Mouse (Mus musculus) thymus, postnatal 4 days (tissue): ENCODE results near the gene Gmds.

Experiments
- DNase-seq: peaks from one replicate; pipeline ENCODE4 v3.0.0; 2021

Gmds gene

DNA sequence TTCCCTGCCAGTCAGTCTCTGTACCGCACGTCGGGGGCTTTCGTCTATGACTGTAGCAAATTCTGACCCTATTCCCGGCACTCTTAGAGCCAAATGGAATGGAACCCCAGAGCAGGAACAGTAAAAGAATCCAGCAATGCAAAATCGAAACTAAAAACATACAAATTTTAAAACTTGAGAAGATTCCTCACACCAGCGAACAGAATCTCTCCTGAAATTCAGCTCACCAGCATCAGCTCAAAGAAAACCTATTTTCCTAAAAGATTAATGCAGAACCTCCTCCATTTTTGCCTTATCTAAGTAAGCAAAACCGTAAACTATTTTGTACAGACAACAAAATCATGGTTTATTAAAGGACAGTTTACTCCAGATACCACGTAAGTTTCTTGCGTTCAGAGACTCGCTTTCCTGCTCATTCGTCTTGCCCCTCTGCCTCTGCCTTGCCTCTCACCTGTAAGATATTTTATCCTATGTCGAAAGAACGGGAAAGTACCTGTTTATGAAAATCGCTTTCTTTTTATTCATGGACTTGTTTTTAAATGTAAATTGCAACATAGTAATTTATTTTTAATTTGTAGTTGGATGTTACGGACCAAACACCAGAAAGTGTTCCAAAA is 529.6 kb downstream of the Gmds start:
- no peak for DNase-seq

DNA sequence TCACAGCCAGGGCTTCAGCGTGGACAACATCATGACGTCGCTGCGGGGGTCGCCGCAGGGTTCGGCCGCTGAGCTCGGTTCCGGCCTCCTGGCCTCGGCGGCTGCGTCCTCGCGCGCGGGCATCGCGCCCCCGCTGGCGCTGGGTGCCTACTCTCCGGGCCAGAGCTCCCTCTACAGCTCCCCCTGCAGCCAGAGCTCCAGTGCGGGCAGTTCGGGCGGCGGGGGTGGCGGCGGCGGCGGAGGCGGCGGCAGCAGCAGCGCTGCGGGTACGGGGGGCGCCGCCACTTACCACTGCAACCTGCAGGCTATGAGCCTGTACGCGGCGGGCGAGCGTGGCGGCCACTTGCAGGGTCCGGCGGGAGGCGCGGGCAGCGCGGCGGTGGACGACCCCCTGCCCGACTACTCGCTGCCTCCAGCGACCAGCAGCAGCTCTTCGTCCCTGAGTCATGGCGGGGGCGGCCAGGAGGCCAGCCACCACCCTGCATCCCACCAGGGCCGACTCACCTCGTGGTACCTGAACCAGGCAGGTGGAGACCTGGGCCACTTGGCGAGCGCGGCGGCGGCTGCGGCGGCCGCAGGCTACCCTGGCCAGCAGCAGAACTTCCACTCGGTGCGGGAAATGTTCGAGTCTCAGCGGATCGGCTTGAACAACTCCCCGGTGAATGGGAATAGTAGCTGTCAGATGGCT is 530.3 kb downstream of the Gmds start:
- DNase-seq: peak; percentile 65

DNA sequence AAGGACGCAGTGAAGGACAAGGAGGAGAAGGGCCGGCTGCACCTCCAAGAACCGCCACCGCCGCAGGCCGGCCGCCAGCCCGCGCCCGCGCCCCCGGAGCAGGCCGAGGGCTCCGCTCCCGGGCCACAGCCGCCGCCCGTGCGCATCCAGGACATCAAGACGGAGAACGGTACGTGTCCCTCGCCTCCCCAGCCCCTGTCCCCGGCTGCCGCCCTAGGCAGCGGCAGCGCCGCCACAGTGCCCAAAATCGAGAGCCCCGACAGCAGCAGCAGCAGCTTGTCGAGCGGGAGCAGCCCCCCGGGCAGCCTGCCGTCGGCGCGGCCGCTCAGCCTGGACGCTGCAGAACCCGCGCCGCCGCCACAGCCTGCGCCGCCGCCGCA is 530.8 kb downstream of the Gmds start:
- peak; percentile 42 for DNase-seq

DNA sequence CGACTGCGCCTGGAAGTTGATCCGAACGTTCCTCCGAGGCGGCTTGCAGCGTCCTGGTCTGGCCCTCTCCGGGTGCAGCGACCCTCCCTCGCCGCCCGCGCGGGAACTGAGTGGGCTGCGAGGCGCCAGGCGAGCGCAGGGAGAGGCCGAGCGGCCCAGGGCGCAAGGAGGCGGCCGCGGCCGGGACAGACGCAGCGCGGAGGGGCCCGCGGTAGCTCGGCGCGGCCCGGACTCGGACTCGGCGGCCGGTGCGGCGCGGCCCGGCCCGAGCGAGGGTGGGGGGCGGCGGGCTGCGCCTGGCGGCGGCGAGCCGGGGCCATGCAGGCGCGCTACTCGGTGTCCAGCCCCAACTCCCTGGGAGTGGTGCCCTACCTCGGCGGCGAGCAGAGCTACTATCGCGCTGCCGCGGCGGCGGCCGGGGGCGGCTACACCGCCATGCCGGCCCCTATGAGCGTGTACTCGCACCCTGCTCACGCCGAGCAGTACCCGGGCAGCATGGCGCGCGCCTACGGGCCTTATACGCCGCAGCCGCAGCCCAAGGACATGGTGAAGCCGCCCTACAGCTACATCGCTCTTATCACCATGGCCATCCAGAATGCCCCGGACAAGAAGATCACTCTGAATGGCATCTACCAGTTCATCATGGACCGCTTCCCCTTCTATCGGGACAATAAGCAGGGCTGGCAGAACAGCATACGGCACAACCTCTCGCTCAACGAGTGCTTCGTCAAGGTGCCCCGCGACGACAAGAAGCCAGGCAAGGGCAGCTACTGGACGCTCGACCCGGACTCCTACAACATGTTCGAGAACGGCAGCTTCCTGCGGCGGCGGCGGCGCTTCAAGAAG is 531.4 kb downstream of the Gmds start:
- peak; percentile 25 for DNase-seq

DNA sequence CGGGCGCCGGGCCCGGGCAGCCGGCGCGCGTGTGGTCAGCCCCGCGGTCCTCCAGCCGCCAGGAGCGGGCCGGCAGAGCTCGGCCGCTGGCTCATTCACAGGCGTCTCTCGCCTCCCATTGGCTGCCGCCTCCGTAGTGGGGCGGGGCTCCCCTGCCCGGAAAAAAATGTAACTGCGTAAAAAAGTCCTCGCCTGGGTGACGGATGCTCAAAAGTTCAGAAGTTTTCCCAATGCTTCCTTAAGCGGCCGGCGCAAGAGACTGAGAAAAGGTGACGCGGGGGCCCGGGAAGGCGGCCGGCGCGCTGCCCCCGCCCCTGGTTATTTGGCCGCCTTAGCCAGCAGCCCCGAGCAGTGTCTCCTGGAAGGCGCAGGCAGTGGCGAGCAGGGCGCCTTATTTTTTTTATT is 532.1 kb downstream of the Gmds start, which contains the start of gene Foxc1:
TSS of gene Foxc1 (plus strand) at position 206 of the 405 bp plus-strand sequence.
- DNase-seq: peak; percentile 58

DNA sequence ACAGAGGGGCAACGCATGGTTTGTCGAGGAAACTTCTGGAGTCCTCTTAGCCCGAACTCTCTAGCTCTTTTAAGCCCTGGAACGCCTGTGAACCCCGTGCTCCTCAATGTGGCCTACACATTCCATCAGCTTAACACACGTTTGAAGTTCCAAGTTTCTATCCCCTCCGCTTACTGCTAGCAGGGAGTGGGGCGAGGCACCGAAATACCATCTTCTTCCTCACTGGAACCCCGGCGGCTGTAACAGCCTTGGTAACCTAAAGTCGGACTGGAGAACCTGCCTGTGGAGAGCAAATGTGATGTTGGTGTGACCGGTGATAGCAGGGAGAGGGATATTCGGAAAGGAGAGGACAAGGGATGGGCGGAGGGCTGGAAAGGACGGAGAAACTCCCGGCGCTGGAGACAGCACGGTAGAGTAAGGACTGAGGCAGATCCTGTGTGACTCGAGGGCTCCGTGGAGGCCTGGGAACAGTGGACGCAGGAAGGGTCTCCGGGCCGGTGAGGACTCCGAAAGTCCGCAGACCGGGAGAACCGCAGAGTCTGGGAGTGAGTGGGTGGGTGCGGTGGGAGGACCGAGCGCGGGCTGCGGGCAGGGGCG is 532.6 kb downstream of the Gmds start:
- no peak for DNase-seq

DNA sequence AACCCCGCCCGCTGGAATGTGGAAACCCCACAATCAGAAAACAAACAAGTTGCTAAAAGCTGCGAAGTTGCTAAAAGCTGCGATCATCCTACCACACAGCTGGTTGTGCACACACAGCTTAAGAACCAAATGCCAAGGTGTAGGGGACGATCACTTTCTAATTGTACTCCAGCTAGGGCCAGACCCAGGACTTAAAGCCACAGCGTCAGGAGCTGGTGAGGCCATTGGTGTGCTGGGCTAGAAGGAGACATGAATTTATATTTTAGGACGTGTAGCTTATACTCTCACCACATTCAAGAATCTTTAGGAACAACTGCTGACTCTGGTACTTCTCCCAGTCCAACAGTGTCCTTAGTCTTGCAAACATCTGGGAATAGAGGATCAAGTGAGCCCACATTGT is 534.0 kb downstream of the Gmds start:
- no peak for DNase-seq

DNA sequence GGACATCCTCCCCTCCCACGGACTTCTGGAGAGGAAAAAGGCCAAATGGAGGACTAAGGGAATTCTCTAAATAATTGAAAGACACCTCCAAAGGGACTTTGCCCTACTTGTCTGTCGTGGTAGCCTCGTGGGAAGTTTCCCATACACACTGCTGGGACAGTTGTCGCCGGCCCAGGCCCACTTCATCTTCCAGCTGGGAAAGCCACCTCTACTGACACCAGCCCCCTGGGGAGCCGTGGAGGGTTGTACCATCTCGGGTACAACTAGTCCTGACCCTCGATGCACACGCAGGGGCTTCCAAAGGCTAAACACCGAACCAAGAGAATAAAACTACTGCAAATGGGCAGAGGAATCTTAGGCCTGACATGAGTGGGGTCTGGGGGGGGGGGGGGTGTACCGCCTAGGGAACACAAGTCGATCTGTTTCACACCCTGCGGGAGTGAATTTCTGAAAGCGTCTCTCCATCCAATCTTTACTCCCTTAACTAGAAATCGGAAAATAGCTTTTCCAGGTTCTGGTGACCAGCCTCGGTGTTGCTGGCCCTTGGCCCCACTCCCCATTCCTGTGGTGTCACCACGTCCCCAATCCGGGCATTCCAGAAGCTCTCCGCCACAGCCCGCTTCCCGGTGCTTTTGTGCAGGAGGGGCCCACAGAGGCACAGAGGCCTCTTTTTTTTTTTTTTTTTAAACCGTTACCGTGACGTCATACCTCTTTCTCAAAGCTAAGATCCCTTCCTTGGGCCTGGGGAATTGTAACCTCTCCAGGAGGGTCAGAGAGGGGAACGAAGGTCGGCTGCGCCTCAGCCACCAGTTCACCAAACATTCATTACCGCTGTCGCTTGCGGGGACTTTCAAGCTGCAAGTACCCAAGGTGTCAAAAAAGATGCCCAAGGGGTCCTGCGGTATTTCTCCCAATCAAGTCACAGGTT is 535.1 kb downstream of the Gmds start:
- DNase-seq: no peak

DNA sequence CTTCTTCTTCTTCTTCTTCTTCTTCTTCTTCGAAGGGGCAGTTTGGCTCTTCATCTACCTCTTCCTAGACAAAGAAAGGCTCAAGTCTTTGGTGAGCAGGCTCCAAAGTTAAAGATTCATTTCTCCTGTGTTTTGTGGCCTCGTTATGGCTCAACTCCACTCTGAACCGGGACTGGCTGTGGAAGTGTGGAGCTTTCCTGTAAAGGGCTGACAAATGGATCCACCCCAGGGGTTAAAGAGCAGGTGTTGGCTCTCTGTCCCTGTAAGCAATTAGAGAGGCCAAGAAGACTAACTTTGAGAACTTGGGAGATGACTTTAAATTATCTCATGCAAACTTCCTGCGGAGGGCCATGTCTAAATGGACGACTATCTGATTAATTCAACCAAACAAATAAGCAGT is 536.1 kb downstream of the Gmds start:
- DNase-seq: no peak

DNA sequence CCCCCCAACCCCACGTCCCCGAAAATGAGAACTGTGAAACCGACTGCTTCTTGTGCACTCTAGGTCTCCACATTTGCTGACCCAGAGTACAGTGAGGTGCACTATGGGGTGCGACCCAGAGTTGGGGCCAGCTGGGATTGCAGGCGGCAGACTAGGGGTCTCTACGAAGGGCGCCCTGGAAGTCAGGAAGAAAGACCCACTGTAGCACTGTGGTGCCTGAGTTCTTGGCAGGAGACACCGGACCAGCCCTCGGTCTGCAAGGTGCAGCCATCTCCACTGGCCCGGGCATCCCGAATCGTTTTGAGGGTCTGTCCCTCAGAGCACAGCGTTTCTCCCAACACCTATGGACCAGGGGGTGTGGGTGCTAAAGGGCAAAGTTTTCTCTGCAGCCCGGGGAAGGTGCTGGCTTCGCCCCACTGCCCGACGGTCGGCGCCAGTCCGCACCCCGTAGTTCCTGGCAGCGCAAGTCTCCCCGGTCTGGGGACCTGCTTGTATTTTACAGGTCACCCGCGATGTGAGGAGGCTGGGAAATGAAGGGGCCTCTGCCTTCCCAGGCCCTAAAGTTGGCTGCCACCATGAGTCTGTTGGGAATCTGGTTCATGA is 536.7 kb downstream of the Gmds start:
- peak; percentile 25 for DNase-seq

DNA sequence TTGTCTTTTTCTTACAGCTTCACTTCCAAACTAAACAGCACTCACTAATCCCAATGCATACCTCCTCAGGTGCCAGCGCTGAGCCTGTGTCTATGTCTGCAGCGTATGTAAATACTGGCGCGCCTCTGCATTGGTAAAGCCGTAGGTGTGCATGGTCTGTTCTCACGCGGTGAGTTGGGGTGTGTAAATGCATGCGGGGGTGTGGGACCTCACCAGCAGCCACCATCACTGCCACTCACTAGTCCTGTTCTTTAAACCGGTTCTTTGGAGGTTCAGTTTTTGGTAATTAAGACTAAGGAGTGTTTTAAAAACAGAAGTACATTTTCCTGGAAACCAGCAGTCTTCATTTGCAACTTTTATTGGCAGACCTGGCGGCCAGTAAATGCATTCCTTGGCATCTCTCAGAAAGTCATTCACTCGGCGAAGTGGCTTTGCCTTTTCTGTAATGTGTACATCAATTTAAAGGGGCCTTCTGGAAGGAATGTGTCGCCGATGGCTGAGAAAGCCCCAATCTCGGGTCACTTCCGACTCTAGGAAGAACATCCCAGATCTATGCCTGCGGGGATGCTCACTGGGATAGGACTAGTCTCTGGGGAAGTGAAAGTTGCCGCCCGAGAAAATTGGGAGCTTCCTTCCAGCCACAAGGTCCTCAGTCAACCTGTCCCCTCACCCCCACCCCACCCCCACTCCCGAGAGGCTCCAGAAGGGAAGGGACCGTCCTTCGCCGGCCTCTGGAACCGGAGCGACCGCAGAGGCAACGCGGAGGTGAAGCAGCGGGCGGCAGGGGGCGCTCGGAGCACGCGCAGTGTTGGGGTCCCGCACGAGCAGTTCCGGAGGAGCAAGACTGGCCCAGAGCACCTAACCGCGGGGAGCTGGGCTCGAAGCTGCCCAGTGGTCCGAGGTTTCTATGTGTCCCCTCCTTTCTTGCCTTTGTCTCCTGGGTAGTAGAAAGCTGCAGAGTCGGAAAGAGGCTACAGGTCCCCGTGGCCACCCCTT is 537.7 kb downstream of the Gmds start:
- peak; percentile 92 for DNase-seq

DNA sequence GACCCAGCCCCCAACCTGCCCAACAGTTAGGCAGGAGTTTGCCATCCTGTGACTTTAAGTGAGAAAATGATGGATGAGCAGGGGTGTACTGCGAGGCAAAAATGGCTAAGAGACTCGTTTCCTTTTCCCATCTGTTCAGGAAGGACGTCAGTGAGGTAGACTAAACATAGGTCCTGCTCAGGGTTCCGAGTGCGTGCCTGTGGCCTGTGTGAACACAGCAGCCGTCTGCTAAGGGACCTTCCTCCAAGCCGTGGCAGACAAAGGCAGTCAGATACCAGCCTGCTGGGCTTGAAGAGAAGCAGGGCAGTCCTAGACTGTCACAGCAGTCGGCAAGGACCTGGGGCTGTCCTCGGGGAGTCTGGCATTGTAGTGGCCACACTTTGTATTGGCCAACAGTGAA is 540.5 kb downstream of the Gmds start:
- no peak for DNase-seq

DNA sequence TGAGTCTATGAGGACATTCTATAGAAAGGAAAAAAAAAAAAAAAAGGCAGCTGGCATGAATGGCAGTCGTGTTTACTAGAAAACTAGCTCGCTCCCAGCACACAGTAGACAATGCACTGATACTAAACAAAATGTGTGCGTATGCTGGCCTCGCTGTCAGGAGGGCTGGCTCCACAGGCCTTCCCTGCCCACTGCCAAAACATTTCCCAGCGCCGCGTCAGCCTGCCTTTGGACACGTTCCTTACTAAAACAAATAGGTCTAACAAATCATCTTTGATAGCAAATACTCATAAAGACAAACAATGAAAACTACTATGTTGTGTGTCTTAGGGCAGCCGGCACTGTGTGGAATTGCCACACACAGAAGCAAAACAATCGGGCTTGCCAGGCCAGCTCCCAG is 541.2 kb downstream of the Gmds start:
- DNase-seq: no peak

DNA sequence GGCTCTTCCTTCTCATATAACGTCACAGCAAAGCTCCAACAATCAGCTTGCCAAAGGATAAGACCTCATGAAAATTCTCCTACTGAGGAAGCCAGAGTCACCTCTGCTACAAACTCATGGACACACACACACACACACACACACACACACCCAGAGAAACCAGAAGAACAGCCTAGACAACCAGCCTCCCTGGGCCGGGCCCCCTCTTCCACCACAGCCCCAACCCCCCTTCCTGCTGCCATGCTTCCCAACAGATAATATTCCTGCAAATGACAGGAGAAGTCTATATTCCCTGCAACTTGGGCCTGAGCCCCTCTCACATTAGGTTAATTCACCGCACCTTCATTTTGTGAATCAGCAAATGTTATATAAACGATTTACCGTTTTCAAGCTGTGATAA is 545.4 kb downstream of the Gmds start:
- DNase-seq: no peak

DNA sequence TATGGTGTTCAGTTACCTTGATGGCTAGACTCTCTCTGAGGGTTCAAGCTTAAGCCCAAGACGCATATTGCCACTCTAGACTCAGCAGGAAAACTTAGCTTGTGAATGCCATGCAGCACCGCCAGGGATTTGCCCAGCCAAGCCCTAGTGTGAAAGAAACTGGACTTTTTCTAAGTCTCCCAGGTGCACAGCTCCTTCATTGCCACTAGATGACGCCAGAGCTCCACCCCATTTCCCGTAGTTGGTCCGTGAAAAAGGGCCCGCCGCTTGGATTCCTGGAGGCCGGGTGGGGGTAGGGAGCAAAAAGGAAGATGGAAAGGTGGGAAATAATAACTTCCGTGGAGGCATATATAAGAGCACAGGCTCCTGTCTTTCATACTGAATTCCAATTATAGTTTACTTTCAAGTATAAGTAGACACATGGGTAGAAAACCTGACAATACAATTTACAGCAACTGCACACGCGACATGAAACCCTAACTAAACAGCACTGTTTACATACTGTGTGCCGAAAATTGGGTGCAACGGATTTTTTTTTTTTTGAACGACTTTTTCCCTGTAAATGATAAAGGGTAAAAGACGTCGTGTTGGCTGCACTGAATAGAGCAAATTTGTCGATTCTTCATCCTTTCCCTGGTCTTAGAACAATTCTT is 545.9 kb downstream of the Gmds start:
- DNase-seq: peak; percentile 58

DNA sequence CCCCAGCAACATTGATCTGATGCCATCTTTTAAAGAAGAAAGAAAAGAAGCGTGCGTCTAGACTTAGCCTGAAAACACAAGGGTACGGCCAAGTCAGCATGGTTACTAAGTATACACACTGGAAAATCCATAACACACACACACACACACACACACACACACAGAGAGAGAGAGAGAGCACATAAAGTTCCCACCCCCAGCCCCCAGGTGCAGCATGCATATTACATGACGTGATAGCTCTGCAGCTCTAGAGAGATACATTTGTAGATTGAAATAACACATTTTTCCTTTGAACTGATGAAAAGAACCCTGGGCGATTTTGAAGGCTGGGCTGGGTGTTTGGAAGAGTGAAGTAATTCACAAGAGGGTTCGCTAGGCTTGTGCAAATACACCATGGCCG is 553.8 kb downstream of the Gmds start:
- no peak for DNase-seq

DNA sequence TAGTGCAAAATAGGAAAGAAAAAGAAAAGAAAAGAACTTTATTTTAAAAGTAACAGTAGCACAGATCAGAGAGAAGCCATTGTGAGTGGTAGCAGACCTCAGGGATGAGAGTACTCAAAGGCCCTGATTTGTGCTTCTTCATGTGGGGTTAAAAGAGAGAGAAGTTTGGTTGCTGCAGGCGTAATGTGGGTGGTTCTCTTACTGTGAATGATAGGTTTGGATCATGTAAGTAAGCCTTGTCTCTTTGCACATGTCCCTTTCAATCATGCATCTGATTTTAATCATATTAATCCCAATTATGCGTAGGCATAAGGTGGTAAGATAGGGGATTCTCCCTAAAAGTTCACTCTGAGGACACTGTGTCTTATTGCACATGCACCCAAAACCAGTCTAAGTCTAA is 556.5 kb downstream of the Gmds start:
- DNase-seq: no peak

DNA sequence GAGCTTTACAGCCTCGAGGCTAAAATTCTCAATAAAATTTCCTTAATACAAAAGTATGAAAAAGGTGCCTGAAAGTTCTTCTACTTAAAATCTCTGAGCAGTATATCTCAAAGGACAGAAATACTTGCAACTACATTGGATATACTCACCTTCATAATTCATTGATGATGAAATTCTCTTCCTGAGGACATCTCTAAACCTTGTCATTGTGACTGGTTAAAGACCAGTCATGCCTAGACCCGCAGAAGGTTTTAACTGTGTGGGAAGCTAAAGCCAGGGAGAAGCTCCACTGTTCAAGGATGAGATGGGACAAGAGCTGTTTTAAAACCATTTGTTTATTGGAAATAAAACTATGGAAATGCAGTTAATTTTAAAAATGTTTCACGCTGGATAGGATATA is 558.2 kb downstream of the Gmds start:
- no peak for DNase-seq

DNA sequence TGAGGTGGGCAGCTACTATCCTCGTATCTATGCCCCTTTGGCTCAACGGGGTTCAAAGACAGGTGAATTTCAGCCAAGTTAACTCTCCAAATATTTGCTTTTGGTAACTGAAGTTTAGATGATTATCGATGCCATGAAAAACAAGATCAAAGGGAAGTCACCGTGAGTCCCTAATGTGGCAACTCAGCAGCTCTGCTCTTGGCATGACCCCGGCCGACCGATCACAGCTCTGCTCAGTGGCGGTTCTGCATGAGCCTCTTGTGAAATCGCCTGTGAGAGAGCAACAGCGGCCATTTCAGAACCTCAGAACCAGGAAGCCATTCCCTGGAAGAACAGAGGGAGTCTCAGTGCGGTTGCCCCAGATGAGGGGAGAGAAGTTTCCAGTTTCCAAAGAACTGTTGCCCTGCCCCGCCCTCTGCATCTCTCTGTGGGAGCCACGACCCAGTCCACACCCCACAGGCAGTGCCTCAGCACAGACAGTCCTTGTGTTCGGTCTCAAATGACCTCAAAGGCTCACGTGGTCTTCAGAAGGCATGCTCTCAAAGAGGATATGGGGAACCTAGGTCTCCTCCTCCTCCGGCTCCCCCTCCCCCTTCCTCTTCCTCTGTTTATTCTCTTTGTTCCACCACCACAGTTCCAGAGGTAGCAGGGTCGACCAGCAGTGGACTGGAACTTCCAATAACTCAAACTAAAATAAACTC is 559.1 kb downstream of the Gmds start:
- no peak for DNase-seq

DNA sequence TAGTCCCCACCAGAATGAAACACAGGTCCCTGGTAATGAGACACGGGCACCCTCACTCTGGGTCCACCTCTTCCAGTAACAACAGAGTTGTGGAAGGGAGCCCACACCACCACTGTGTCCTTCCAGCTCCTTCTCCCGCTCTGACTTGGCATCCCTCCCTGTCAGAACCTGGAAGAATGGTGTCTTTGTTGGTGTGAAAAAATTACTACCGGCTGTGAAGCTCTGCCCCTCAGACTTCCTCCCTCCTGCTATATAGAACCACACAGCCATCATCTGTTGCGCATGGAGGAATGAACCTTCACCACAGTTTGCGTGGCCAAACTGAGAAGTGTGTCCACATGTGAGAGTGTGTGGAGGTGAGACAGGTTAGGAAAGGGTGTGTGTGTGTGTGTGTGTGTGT is 562.8 kb downstream of the Gmds start:
- DNase-seq: no peak
